Mouse (Mus musculus) right cerebral cortex, postnatal 14 days (tissue): ENCODE measurements around the gene Mbd3l1.

Source experiments
- DNase-seq: peaks from one replicate; pipeline ENCODE4 v3.0.0; 2022

Mbd3l1 gene

DNA sequence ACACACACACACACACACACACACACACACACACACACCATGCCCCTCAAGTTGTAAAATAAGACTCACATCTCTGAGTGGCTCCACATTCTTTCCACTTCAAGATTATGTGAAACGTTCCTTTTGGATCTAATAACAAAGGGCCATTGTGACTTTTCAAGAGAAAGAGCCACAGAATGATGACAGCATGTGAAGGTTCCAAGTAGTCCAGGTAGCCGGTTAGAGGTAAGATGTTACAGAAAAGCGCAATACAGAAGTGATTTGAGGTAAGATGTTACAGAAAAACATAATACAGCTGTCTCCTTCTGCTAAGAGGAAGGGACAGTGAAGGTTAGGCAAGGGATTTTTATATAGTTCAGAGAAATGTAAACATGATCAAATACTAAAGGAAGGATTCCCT, at the start of gene Mbd3l1, which contains the start of gene Zfp558:
TSS of gene Mbd3l1 (plus strand) at position 192 of the 400 bp plus-strand sequence.
TSS of gene Zfp558 (minus strand) at position 101 of the 400 bp plus-strand sequence.
- DNase-seq, result no peak

DNA sequence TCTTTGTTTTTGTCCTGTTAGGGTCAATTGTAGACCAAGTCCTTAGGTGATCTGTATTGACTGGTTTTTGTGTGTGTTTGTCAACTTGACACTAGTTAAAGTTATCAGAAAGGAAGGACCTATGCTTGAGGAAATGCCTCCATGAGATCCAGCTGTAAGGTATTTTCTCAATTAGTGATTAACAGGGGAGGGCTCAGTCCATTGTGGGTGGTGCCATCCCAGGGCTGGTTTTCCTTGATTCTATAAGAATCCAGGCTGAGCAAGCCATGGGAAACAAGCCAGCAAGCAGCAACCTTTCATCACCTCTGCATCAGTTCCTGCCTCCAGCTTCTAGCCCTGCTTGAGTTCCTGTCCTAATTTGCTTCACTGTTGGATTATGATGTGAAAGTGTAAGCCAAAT, 47.8 kb upstream of the Mbd3l1 start, which contains the start of gene Mbd3l2:
TSS of gene Mbd3l2 (plus strand) at position 301 of the 400 bp plus-strand sequence.
- DNase-seq, result no peak

GRCm38 (mm10) chr9:18431687-18432086, 46.5 kb upstream of the Mbd3l1 start:
- peak; percentile 17 for DNase-seq

- DNase-seq, result no peak
Measured at GRCm38 (mm10) chr9:18456520-18456919, 21.6 kb upstream of the Mbd3l1 start.

DNA sequence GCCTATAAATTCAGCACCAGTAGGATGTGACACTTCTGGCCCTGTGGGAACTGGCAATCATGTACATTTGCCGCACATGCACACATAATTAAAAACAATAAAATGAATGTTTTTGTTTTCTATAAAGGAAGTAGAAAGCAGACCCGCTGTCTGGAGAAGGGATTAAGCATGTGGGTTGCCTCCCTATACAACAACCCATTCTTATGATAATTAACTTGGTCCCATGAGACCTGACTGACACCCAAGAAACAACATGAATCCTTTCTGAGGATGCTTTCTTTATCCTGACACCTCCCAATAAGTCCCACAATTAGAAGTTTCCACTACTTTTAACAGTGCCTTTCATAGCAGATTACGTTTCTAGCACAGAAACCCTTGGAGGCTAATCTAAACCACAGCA, 10.8 kb upstream of the Mbd3l1 start:
- no peak for DNase-seq

- DNase-seq, result no peak
Measured at GRCm38 (mm10) chr9:18468005-18468404, 10.2 kb upstream of the Mbd3l1 start.

DNA sequence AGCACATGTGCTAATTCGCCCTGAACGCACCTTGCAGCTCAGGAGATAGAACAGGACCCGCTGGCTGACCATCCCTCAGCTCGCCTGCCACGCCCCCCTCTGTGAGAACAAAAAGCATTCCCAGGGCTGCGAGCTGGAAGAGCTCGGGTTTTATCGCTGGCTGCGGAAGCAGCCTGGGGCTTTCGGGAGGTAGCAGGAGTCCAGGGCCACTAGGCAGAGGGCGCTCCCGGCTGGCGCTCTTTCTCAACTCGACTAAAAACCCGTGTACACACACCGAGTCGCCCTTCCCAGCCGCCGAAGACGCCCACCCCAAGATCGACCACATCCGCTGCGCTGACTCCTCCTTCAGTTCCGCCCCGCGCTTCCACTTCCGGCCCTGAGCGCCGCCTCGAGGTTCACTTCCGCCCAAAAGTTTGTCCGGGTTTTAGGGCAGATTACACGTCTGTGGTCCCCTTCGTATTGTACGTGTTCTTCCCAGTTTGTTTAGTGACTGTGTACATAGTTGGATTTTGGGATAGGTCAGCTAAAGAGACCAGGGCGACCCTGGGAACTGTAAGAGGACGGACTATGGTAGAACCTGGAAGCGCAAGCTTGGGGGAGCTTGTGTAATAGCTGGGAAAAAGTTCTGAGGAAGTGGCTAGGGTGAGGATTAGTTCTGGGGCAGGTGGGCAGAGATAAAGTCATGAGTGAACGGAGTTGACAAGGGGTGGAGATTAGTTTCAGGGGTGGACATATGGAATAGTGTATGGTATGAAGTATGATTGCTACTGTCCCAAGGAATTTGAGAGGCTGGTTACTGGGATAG, 4.6 kb upstream of the Mbd3l1 start:
- peak; percentile 75 for DNase-seq

- peak; percentile 2 for DNase-seq
Measured at GRCm38 (mm10) chr9:18508098-18508497, 29.9 kb downstream of the Mbd3l1 start.
